Mouse (Mus musculus): ENCODE data around the gene Gm6502. TPM values are rescaled to one million over a fixed set of nuclear protein-coding genes. Genes with fewer than 3 reads are reported as not detected.
"Not testable (repeated sequence)": the region's sequence is repeated elsewhere in the genome, so short reads cannot be mapped to it uniquely, and the experiment has no call there.

Gm6502 gene
- not detected in 2 replicates for polyA plus RNA-seq (2015; fragmentation: Nextera tagmentation; extraction: Ambion mirVana)

GRCm38 (mm10) chr5:94314135-94314534 lies at the start of gene Gm6502:
TSS of gene Gm6502 (plus strand) at chr5:94314435.
- H3K4me2 ChIP-seq (replicated peaks; ENCODE audit: low read depth, low read length); H3K4me1 ChIP-seq (ENCODE audit: insufficient read depth, low read length); H3K9me3 ChIP-seq (ENCODE audit: low read length); H3K9ac ChIP-seq (replicated peaks; ENCODE audit: low read length); H3K27me3 ChIP-seq (ENCODE audit: insufficient read depth, low read length); H3K27ac ChIP-seq (ENCODE audit: low read length); ATAC-seq (ENCODE audit: low FRiP score, low TSS enrichment); H3K4me3 ChIP-seq (ENCODE audit: low read length); H3K36me3 ChIP-seq (ENCODE audit: insufficient read depth, low read length): not testable (repeated sequence)
- no CpG with 5 or more reads among the region's 2 CpGs for WGBS

- H3K9ac ChIP-seq (replicated peaks; ENCODE audit: low read length); H3K4me1 ChIP-seq (ENCODE audit: insufficient read depth, low read length); H3K27ac ChIP-seq (ENCODE audit: low read length); H3K4me3 ChIP-seq (ENCODE audit: low read length); ATAC-seq (ENCODE audit: low FRiP score, low TSS enrichment); H3K9me3 ChIP-seq (ENCODE audit: low read length); H3K36me3 ChIP-seq (ENCODE audit: insufficient read depth, low read length); H3K27me3 ChIP-seq (ENCODE audit: insufficient read depth, low read length); H3K4me2 ChIP-seq (replicated peaks; ENCODE audit: low read depth, low read length): not testable (repeated sequence)
- WGBS: 88% methylated on average over 1 of the region's 1 CpGs
These were observed 7.5 kb upstream of the Gm6502 start, which contains the start of gene A430089I19Rik for GRCm38 (mm10) chr5:94306696-94307095. TSS of gene A430089I19Rik (minus strand) at chr5:94306796.

- not testable (repeated sequence) for H3K9me3 ChIP-seq (ENCODE audit: low read length); H3K36me3 ChIP-seq (ENCODE audit: insufficient read depth, low read length); H3K4me1 ChIP-seq (ENCODE audit: insufficient read depth, low read length); H3K27me3 ChIP-seq (ENCODE audit: insufficient read depth, low read length); H3K4me2 ChIP-seq (replicated peaks; ENCODE audit: low read depth, low read length); ATAC-seq (ENCODE audit: low FRiP score, low TSS enrichment); H3K4me3 ChIP-seq (ENCODE audit: low read length); H3K27ac ChIP-seq (ENCODE audit: low read length); H3K9ac ChIP-seq (replicated peaks; ENCODE audit: low read length)
- WGBS: no CpG with 5 or more reads among the region's 2 CpGs
These were observed 25.2 kb downstream of the Gm6502 start, which contains the start of gene AA792892 for GRCm38 (mm10) chr5:94339449-94339848. TSS of gene AA792892 (plus strand) at chr5:94339749.

Other genes with a start within 250 kb of the Gm6502 start
- not detected in 2 replicates for gene BC061212, start 243.9 kb upstream of the Gm6502 start, polyA plus RNA-seq (2015; fragmentation: Nextera tagmentation; extraction: Ambion mirVana)
- not detected in 2 replicates for gene Gm6351, start 238.1 kb upstream of the Gm6502 start, polyA plus RNA-seq (2015; fragmentation: Nextera tagmentation; extraction: Ambion mirVana)
- gene Gm3106, start 96.4 kb upstream of the Gm6502 start, polyA plus RNA-seq (2015; fragmentation: Nextera tagmentation; extraction: Ambion mirVana): not detected in 2 replicates
- gene A430089I19Rik, start 7.6 kb upstream of the Gm6502 start, polyA plus RNA-seq (2015; fragmentation: Nextera tagmentation; extraction: Ambion mirVana): not detected in 2 replicates
- gene AA792892, start 25.3 kb downstream of the Gm6502 start, polyA plus RNA-seq (2015; fragmentation: Nextera tagmentation; extraction: Ambion mirVana): not detected in 2 replicates
- gene Gm7682, start 131.3 kb downstream of the Gm6502 start, polyA plus RNA-seq (2015; fragmentation: Nextera tagmentation; extraction: Ambion mirVana): not detected in 2 replicates
- not detected in 2 replicates for gene Gm3139, start 211.9 kb downstream of the Gm6502 start, polyA plus RNA-seq (2015; fragmentation: Nextera tagmentation; extraction: Ambion mirVana)

Data from kidney, embryonic 16.5 days (tissue).